Mouse (Mus musculus): ENCODE results near the gene Psmc6. TPM values are rescaled to one million over a fixed set of nuclear protein-coding genes. Genes with fewer than 3 reads are reported as not detected.

The Psmc6 gene
- polyA plus RNA-seq, 1 experiment from 2014 or later, result 175 TPM

- 94% methylated on average over 6 of the region's 6 CpGs for WGBS
- no peaks in the 10 kb centered on the region for H3K9me3 ChIP-seq
- no peak for ATAC-seq (ENCODE audit: low FRiP score, low read depth)
- no peak overlapping the region for H3K9ac ChIP-seq
- no peak overlapping the region for H3K4me3 ChIP-seq
- H3K4me2 ChIP-seq (replicated peaks), result no peak overlapping the region
- peaks cover 18% of the 10 kb centered on the region for H3K36me3 ChIP-seq
- no peaks in the 10 kb centered on the region for H3K27me3 ChIP-seq
- H3K27ac ChIP-seq, result no peak overlapping the region
- H3K4me1 ChIP-seq, result no peaks in the 10 kb centered on the region
Measured at GRCm38 (mm10) chr14:45365196-45365587, 35.6 kb downstream of the Psmc6 start.

- Histone ChIP-seq H3K27ac (no peak overlapping the region), H3K4me3 (no peak overlapping the region), H3K36me3 (peaks cover 34% of the 10 kb centered on the region), H3K4me1 (no peaks in the 10 kb centered on the region), H3K4me2 (replicated peaks) (no peak overlapping the region), H3K9ac (no peak overlapping the region), H3K9me3 (no peaks in the 10 kb centered on the region), H3K27me3 (no peaks in the 10 kb centered on the region)
- 80% methylated on average over 3 of the region's 3 CpGs for WGBS
- ATAC-seq (ENCODE audit: low FRiP score, low read depth), result no peak
Measured at GRCm38 (mm10) chr14:45378771-45379170, 49.2 kb downstream of the Psmc6 start.

DNA sequence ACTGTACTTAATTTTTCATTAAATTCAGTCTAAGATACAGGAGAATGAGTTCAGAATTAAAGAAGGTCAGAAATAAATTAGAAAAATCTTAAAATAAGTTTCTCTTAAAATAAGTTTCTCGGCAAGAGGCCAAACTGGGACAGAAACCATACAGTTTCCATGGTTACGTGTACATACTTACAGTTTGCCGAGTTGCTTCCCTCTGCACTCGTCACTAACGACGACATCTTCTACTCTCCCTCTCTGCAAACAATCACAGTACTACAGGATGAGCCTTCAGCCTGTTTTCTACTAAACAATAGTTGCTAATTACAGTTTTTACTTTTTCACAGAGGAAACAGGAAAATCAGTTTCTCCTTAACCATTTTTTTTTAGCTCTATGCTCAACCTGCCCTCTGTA is 51.2 kb downstream of the Psmc6 start:
- ATAC-seq (ENCODE audit: low FRiP score, low read depth), result no peak
- peaks cover 34% of the 10 kb centered on the region for H3K36me3 ChIP-seq

DNA sequence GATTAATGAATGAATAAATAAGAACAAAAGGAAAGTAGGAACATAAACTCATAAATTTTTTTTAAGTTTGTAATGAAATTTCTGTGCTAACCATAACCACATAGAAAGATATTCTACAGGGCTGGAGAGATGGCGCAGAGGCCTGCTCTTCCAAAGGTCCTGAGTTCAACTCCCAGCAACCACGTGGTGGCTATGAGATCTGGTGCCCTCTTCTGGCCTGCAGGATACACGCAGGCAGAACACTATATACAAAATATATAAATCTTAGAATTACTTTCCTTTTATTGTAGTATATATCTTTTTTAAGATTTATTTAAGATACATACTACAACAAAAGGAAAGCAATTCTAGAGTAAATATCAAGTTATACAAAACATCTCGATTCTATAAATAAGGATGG is 53.3 kb downstream of the Psmc6 start:
- Histone ChIP-seq H3K9ac (no peak overlapping the region), H3K36me3 (peaks cover 34% of the 10 kb centered on the region), H3K4me3 (no peak overlapping the region), H3K4me2 (replicated peaks) (no peak overlapping the region), H3K27me3 (no peaks in the 10 kb centered on the region), H3K9me3 (no peaks in the 10 kb centered on the region), H3K27ac (no peak overlapping the region), H3K4me1 (peaks cover 12% of the 10 kb centered on the region)
- no peak for ATAC-seq (ENCODE audit: low FRiP score, low read depth)
- 81% methylated on average over 4 of the region's 4 CpGs for WGBS

More for the DNA sequence above, 51.2 kb downstream of the Psmc6 start:
- Histone ChIP-seq H3K9me3 (no peaks in the 10 kb centered on the region), H3K27me3 (no peaks in the 10 kb centered on the region), H3K4me3 (no peak overlapping the region), H3K27ac (no peak overlapping the region), H3K4me1 (no peaks in the 10 kb centered on the region), H3K9ac (no peak overlapping the region), H3K4me2 (replicated peaks) (no peak overlapping the region)
- WGBS, result 82% methylated on average over 6 of the region's 6 CpGs

GRCm38 (mm10) chr14:45385596-45385995 is 56.0 kb downstream of the Psmc6 start:
- H3K9ac ChIP-seq, result no peak overlapping the region
- 88% methylated on average over 2 of the region's 2 CpGs for WGBS
- H3K4me2 ChIP-seq (replicated peaks), result no peak overlapping the region
- ATAC-seq (ENCODE audit: low FRiP score, low read depth), result no peak
- no peak overlapping the region for H3K27ac ChIP-seq
- no peaks in the 10 kb centered on the region for H3K27me3 ChIP-seq
- peaks cover 19% of the 10 kb centered on the region for H3K4me1 ChIP-seq
- H3K36me3 ChIP-seq, result peaks cover 16% of the 10 kb centered on the region
- no peaks in the 10 kb centered on the region for H3K9me3 ChIP-seq
- H3K4me3 ChIP-seq, result no peak overlapping the region

- no peak for ATAC-seq (ENCODE audit: low FRiP score, low read depth)
- no peak overlapping the region for H3K27ac ChIP-seq
- H3K9me3 ChIP-seq, result no peaks in the 10 kb centered on the region
- WGBS, result 27% methylated on average over 2 of the region's 2 CpGs
- H3K9ac ChIP-seq, result peak overlapping the region; percentile 90; the same call in 1 of the 2 replicates
- peak overlapping the region; percentile 82 for H3K4me3 ChIP-seq
- H3K27me3 ChIP-seq, result no peaks in the 10 kb centered on the region
- peaks cover 19% of the 10 kb centered on the region for H3K4me1 ChIP-seq
- peak overlapping the region; percentile 73 for H3K4me2 ChIP-seq (replicated peaks)
- peaks cover 5% of the 10 kb centered on the region for H3K36me3 ChIP-seq
Measured at GRCm38 (mm10) chr14:45387480-45387879, 57.9 kb downstream of the Psmc6 start.

GRCm38 (mm10) chr14:45388345-45389181 is 59.0 kb downstream of the Psmc6 start:
- under 1% methylated on average over 66 of the region's 71 CpGs for WGBS
- Histone ChIP-seq H3K27me3 (no peaks in the 10 kb centered on the region), H3K9me3 (no peaks in the 10 kb centered on the region), H3K27ac (peak overlapping the region; percentile 73), H3K4me1 (peaks cover 19% of the 10 kb centered on the region), H3K4me3 (peak overlapping the region; percentile 82), H3K9ac (peak overlapping the region; percentile 90), H3K36me3 (no peaks in the 10 kb centered on the region), H3K4me2 (replicated peaks) (peak overlapping the region; percentile 73)
- ATAC-seq (ENCODE audit: low FRiP score, low read depth), result peak; percentile 98

GRCm38 (mm10) chr14:45389194-45389593 is 59.6 kb downstream of the Psmc6 start:
- H3K27ac ChIP-seq, result peak overlapping the region; percentile 73; the same call in 1 of the 2 replicates
- H3K4me3 ChIP-seq, result peak overlapping the region; percentile 82

More at GRCm38 (mm10) chr14:45389194-45389593, 59.6 kb downstream of the Psmc6 start:
- Histone ChIP-seq H3K27me3 (no peaks in the 10 kb centered on the region), H3K4me1 (peaks cover 19% of the 10 kb centered on the region), H3K9me3 (no peaks in the 10 kb centered on the region), H3K9ac (peak overlapping the region; percentile 90), H3K36me3 (no peaks in the 10 kb centered on the region), H3K4me2 (replicated peaks) (peak overlapping the region; percentile 73)
- ATAC-seq (ENCODE audit: low FRiP score, low read depth), result no peak; the same call in 1 of the 2 replicates
- 25% methylated on average over 3 of the region's 3 CpGs for WGBS

Other genes with a start within 250 kb of the Psmc6 start
- 3.8 and 4.0 TPM in 2 replicates for gene Gpr137c, start 110.1 kb upstream of the Psmc6 start, polyA plus RNA-seq (2015; fragmentation: Nextera tagmentation; extraction: Ambion mirVana)
- gene Txndc16, start 109.5 kb upstream of the Psmc6 start, polyA plus RNA-seq (2015; fragmentation: Nextera tagmentation; extraction: Ambion mirVana), result 18.0 and 18.9 TPM in 2 replicates
- 30.2 and 32.7 TPM in 2 replicates for gene Ero1l, start 11.0 kb upstream of the Psmc6 start, polyA plus RNA-seq (2015; fragmentation: Nextera tagmentation; extraction: Ambion mirVana)
- 79.4 and 81.0 TPM in 2 replicates for gene Styx, start 21.3 kb downstream of the Psmc6 start, polyA plus RNA-seq (2015; fragmentation: Nextera tagmentation; extraction: Ambion mirVana)
- 50.6 and 53.5 TPM in 2 replicates for gene Gnpnat1, start 75.1 kb downstream of the Psmc6 start, polyA plus RNA-seq (2015; fragmentation: Nextera tagmentation; extraction: Ambion mirVana)
- gene Fermt2, start 200.3 kb downstream of the Psmc6 start, polyA plus RNA-seq (2015; fragmentation: Nextera tagmentation; extraction: Ambion mirVana), result 138 and 147 TPM in 2 replicates

All from limb, embryonic 13.5 days (tissue).